Mouse (Mus musculus) adrenal gland, postnatal 25 days (tissue): ENCODE data around the gene Reep3. TPM values are rescaled to one million over a fixed set of nuclear protein-coding genes. Genes with fewer than 3 reads are reported as not detected.

Experiments
- DNase-seq: peaks from one replicate; pipeline ENCODE4 v3.0.0; 2021; ENCODE audit warnings: mixed read lengths
- total RNA-seq: library from RNA; stranded (reverse); gene quantifications from 2 replicates; pipeline ENCODE4 v1.2.3, GENCODE M21; 2021

Reep3 gene
- total RNA-seq, 1 experiment from 2014 or later: 41.5 TPM

- DNase-seq: no peak
Observed at GRCm38 (mm10) chr10:66973274-66973673, 123.5 kb downstream of the Reep3 start.

- no peak for DNase-seq
Observed at GRCm38 (mm10) chr10:66970336-66971115, 126.2 kb downstream of the Reep3 start.

GRCm38 (mm10) chr10:66969581-66969980, 127.2 kb downstream of the Reep3 start:
- DNase-seq: no peak

DNA sequence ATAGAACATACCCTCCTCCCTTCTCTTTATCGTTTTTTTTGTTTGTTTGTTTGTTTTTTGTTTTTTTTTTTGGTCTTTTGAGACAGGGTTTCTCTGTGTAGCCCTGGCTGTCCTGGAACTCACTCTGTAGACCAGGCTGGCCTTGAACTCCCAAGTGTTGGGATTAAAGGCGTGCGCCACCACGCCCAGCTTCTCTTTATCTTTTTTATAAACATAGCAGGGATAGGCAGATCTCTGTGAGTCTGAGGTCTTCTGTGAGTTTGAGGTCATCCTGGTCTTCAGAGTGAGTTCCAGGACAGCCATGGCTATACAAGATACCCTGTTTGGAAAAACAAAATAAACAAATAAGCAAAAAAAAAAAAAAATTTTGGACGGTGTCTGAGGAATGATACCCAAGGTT, 127.7 kb downstream of the Reep3 start:
- no peak for DNase-seq

DNA sequence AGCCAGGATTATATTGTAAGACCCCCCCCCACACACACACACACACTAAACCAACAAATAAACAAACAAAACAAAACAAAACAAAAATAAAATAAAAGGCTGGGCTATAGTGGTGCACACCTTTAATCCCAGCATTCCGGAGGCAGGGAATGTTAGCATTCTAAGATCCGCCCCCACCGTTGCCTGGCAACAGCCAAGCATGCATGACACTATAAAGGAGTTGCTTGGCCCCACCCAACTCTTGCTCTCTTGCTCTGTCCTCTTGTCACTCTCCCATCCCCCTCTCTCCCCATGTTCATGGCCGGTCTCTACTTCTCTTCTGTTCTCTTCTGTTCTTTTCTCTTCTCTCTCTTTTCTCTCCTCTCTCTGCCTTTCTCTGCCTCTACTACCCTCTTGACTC, 128.2 kb downstream of the Reep3 start:
- no peak for DNase-seq

DNA sequence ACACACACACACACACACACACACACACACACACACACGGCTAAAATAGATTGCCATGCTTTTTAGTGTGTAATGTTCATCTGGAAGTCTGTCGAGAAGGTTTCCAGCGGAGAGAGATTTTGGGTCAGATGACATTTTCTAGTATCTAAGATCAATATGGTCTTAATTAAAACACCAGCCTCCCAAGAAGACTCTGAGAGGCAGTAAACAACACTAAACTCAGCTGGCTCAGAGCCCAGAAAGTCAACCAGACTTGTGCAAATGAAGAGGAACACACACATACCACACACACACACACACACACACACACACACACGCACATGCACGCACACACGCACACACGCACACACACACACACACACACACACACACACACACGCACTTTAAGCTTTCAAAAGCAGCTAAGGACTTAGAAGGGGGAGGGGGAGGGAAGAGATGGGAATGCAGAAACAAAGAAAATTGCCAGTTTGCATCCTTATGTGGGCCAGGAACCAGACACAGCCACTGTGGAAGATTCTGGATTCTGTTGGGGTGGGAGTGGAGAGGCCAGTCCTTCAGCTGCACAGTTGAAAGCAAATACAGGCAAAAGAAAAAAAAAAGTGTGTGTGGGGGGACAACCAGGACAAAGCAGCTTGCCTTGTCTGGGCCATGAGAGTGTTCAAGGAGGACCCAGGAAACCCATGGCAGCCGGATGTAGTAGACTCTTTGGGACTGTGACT, 130.2 kb downstream of the Reep3 start:
- no peak for DNase-seq

GRCm38 (mm10) chr10:66960136-66960535, 136.6 kb downstream of the Reep3 start:
- no peak for DNase-seq

Other genes starting within 250 kb of the Reep3 start
- gene Jmjd1c, start 820 bp downstream of the Reep3 start, total RNA-seq: 60.0 and 69.3 TPM in 2 replicates
- gene Nrbf2, start 188.4 kb upstream of the Reep3 start, total RNA-seq: 16.0 and 17.1 TPM in 2 replicates